Mouse (Mus musculus): Measurements from ENCODE around the gene E330034G19Rik.

- TF ChIP-seq CTCF (IDR thresholded peaks at IDR 0.05) (no peak), EP300 (IDR thresholded peaks at IDR 0.05) (no peak)
Measured at GRCm38 (mm10) chr14:24286136-24286535, 6.9 kb upstream of the E330034G19Rik start.
